Mouse (Mus musculus) E14TG2a.4 (cell line): Measurements from ENCODE around the gene Gm15293.
"Not testable (repeated sequence)": the region's sequence is repeated elsewhere in the genome, so short reads cannot be mapped to it uniquely, and the experiment has no call there.

Source experiments
- H3K27me3 ChIP-seq: 2 replicates; pipeline ENCODE4 v1.6.1; 2014; ENCODE audit warnings: low read length, control low read depth; ENCODE audit not compliant: insufficient read depth
- H3K36me3 ChIP-seq: 2 replicates; pipeline ENCODE4 v1.6.1; 2014; ENCODE audit warnings: low read length, control low read depth; ENCODE audit not compliant: insufficient read depth
- H3K4me1 ChIP-seq: replicated peaks from 2 replicates; pipeline ENCODE4 v1.6.1; 2014; ENCODE audit warnings: low read depth, low read length, control low read depth
- H3K4me3 ChIP-seq: replicated peaks from 2 replicates; pipeline ENCODE4 v1.5.1; 2014; ENCODE audit warnings: mild to moderate bottlenecking, low read length
- H3K9me3 ChIP-seq: 2 replicates; pipeline ENCODE4 v1.6.1; 2014; ENCODE audit warnings: low read length, control low read depth

Gm15293 gene

GRCm38 (mm10) chr8:21201261-21201660 lies at the start of gene Gm15293:
Gene Gm15293, plus strand, starts transcription at chr8:21201561.
- H3K27me3 ChIP-seq, H3K4me3 ChIP-seq, H3K9me3 ChIP-seq, H3K36me3 ChIP-seq, H3K4me1 ChIP-seq: not testable (repeated sequence)

- H3K27me3 ChIP-seq, H3K4me1 ChIP-seq, H3K4me3 ChIP-seq, H3K36me3 ChIP-seq, H3K9me3 ChIP-seq: not testable (repeated sequence)
These were observed 39.4 kb upstream of the Gm15293 start, which contains the start of gene Defa22 for GRCm38 (mm10) chr8:21161977-21162376. Gene Defa22, plus strand, starts transcription at chr8:21162277.

GRCm38 (mm10) chr8:21191314-21191713 lies 10.0 kb upstream of the Gm15293 start, which contains the start of gene Defa31:
Gene Defa31, plus strand, starts transcription at chr8:21191614.
- not testable (repeated sequence) for H3K36me3 ChIP-seq, H3K4me3 ChIP-seq, H3K9me3 ChIP-seq, H3K4me1 ChIP-seq, H3K27me3 ChIP-seq
